Mouse (Mus musculus) liver, postnatal 0 days (tissue): ENCODE data around the gene Mapk7. TPM values are rescaled to one million over a fixed set of nuclear protein-coding genes. Genes with fewer than 3 reads are reported as not detected.

Experiments
- ATAC-seq: fragments of 200-750 bp; cut with Nextera tagmentation; 2 replicates; pipeline ENCODE4 v1.8.0; 2017; ENCODE audit warnings: mild to moderate bottlenecking, moderate library complexity
- DNase-seq: peaks from one replicate; pipeline ENCODE4 v3.0.0-alpha.2; 2016
- H3K27ac ChIP-seq: fragments of 300-500 bp; sonication (generic); 2 replicates; pipeline ENCODE4 v1.5.1; 2014; ENCODE audit warnings: antibody characterized with exemption, moderate library complexity, mild to moderate bottlenecking, low read depth
- H3K27me3 ChIP-seq: fragments of 300-500 bp; sonication (generic); 2 replicates; pipeline ENCODE4 v1.6.1; 2014; ENCODE audit warnings: low read length, control low read depth, mixed read lengths; ENCODE audit not compliant: insufficient read depth
- H3K36me3 ChIP-seq: fragments of 300-500 bp; sonication (generic); replicated peaks from 2 replicates; pipeline ENCODE4 v1.6.1; 2014; ENCODE audit warnings: mild to moderate bottlenecking, control low read depth, low read length, moderate library complexity, mixed read lengths; ENCODE audit not compliant: insufficient read depth
- H3K4me1 ChIP-seq: fragments of 300-500 bp; sonication (generic); 2 replicates; pipeline ENCODE4 v1.6.1; 2014; ENCODE audit warnings: antibody characterized with exemption, mild to moderate bottlenecking, control low read depth; ENCODE audit not compliant: insufficient read depth
- H3K4me2 ChIP-seq: fragments of 300-500 bp; sonication (generic); 2 replicates; pipeline ENCODE4 v1.6.1; 2014; ENCODE audit warnings: low read depth, mild to moderate bottlenecking, low read length, moderate library complexity, mixed read lengths
- H3K4me3 ChIP-seq: fragments of 300-500 bp; sonication (generic); 2 replicates; pipeline ENCODE4 v1.5.1; 2014; ENCODE audit warnings: low read depth, low read length
- H3K9ac ChIP-seq: fragments of 300-500 bp; sonication (generic); replicated peaks from 2 replicates; pipeline ENCODE4 v1.6.1; 2014; ENCODE audit warnings: mild to moderate bottlenecking, moderate library complexity
- H3K9me3 ChIP-seq: fragments of 300-500 bp; sonication (generic); 2 replicates; pipeline ENCODE4 v1.6.1; 2016; ENCODE audit warnings: mild to moderate bottlenecking, control low read depth, low read length, mixed read lengths
- CTCF ChIP-seq: sonication (generic); IDR thresholded peaks from 2 replicates; pipeline ENCODE4 v1.5.1; 2016; ENCODE audit warnings: antibody characterized with exemption, low read depth
- EP300 ChIP-seq: IDR thresholded peaks from 2 replicates; pipeline ENCODE4 v1.6.1; 2016; ENCODE audit warnings: antibody characterized with exemption, low read depth, mild to moderate bottlenecking
- WGBS: fragments of 180-500 bp; shearing (Covaris S2); extraction: QIAGEN DNeasy Blood & Tissue Kit; methylation state at CpG from one replicate; pipeline ENCODE4 v1.1.7; 2014; ENCODE audit not compliant: insufficient replicate concordance; 5-methylcytosine and 5-hydroxymethylcytosine counted together
- polyA plus RNA-seq: library from polyadenylated mRNA; unstranded; fragments of >200 nt; fragmentation: Nextera tagmentation; extraction: Ambion mirVana; gene quantifications from 2 replicates; pipeline ENCODE4 v1.2.1, GENCODE M21; 2015

Mapk7 gene
- polyA plus RNA-seq, 1 experiment from 2014 or later = 5.6 TPM

DNA sequence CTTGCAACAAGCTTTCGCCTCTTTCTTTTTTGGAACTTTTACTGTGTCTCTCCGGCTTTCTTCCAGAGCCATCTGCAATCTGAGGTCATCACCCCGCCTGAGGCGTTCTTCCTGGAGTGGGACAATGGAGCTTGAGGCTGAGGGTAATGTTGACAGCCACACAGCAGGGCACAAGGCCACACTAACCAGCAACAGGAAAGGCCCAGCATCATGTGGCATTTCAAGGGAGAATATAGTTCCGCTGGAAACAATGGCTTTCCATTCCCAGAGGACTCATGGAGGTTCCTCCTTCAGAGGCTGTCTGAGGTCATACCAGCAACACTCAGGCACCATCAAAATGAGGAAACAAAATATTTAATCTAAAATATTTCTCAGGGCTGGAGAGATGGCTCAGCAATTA is 39.4 kb upstream of the Mapk7 start:
- no peak overlapping the region for H3K4me2 ChIP-seq
- H3K9ac ChIP-seq = no peak overlapping the region
- no peak overlapping the region for H3K27ac ChIP-seq
- H3K36me3 ChIP-seq = no peaks in the 10 kb centered on the region
- no peaks in the 10 kb centered on the region for H3K4me1 ChIP-seq
- ATAC-seq (peak; percentile 32), DNase-seq (no peak)
- 0 out of 2 replicates have a peak, but pooled peaks have one; percentile 12 for TF ChIP-seq EP300
- no peak for TF ChIP-seq CTCF
- H3K27me3 ChIP-seq = no peaks in the 10 kb centered on the region
- 60% methylated on average over 5 of the region's 5 CpGs for WGBS
- H3K4me3 ChIP-seq = no peak overlapping the region
- H3K9me3 ChIP-seq = no peaks in the 10 kb centered on the region

DNA sequence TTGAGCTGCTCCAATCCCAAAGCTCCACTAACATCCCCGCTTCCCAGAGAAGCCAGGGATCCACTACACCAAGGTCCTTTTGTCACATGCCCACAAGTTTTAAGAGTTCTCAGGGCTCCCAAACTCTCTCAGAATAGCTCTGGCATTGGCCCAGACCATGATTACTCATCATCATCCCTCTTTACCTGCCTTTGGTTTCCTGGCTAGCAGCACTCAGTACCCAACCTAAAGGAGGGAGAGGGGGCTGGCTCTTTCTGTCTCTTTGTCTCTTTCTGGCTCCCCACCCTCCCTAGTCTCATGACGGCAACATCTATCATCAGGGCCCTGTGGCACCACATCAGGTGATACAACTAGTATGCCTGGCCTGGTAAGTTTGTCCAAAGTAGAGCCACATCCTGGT is 38.6 kb upstream of the Mapk7 start:
- H3K9ac ChIP-seq = no peak overlapping the region
- no peak for ATAC-seq
- H3K4me1 ChIP-seq = no peaks in the 10 kb centered on the region
- no peak overlapping the region for H3K4me3 ChIP-seq
- H3K27ac ChIP-seq = no peak overlapping the region
- DNase-seq = no peak
- H3K27me3 ChIP-seq = no peaks in the 10 kb centered on the region
- H3K9me3 ChIP-seq = no peaks in the 10 kb centered on the region
- TF ChIP-seq EP300 = no peak
- no peak for TF ChIP-seq CTCF
- H3K36me3 ChIP-seq = no peaks in the 10 kb centered on the region
- no peak overlapping the region for H3K4me2 ChIP-seq
- 74% methylated on average over 2 of the region's 2 CpGs for WGBS

DNA sequence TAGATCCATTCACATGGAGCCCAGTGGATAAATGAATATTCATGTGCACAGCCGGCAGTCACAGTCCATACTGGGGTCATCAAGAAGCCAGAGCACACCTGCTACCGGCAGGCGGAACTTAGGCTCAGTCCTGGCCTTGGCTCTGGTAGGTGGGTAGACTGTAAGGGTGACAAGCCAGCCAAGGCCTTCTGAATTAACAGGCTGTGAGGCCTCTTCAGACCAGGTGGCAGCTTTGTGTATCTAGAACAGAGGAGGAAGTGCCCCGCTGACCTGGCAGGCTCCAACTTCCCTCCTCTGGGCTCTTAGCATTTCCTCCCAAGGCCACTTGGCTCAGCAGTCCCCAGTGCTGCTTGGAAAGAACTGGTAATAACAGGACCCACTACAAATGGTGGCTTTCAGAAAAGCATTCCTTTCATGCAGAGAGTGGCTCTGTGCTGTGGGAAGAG is 35.1 kb upstream of the Mapk7 start:
- no peaks in the 10 kb centered on the region for H3K36me3 ChIP-seq
- ATAC-seq = no peak; the same call in 1 of the 2 replicates

GRCm38 (mm10) chr11:61526872-61527271 is 32.7 kb upstream of the Mapk7 start:
- Histone ChIP-seq H3K4me2 (no peak overlapping the region), H3K36me3 (no peaks in the 10 kb centered on the region), H3K4me3 (no peak overlapping the region), H3K27me3 (no peaks in the 10 kb centered on the region), H3K4me1 (no peaks in the 10 kb centered on the region), H3K27ac (no peak overlapping the region), H3K9ac (no peak overlapping the region), H3K9me3 (no peaks in the 10 kb centered on the region)
- no peak for DNase-seq
- peak; percentile 23; the same call in 1 of the 2 replicates for ATAC-seq
- 70% methylated on average over 1 of the region's 1 CpGs for WGBS
- TF ChIP-seq EP300 (no peak), CTCF (no peak)

More for the DNA sequence above, 35.1 kb upstream of the Mapk7 start:
- no peak for TF ChIP-seq EP300
- no peak for TF ChIP-seq CTCF
- H3K4me3 ChIP-seq = no peak overlapping the region
- no peaks in the 10 kb centered on the region for H3K27me3 ChIP-seq
- H3K4me1 ChIP-seq = no peaks in the 10 kb centered on the region
- no peak for DNase-seq
- peak overlapping the region; percentile 45; the same call in 1 of the 2 replicates for H3K27ac ChIP-seq
- H3K9ac ChIP-seq = no peak overlapping the region
- H3K9me3 ChIP-seq = no peaks in the 10 kb centered on the region
- 45% methylated on average over 4 of the region's 4 CpGs for whole genome bisulfite sequencing
- no peak overlapping the region for H3K4me2 ChIP-seq

DNA sequence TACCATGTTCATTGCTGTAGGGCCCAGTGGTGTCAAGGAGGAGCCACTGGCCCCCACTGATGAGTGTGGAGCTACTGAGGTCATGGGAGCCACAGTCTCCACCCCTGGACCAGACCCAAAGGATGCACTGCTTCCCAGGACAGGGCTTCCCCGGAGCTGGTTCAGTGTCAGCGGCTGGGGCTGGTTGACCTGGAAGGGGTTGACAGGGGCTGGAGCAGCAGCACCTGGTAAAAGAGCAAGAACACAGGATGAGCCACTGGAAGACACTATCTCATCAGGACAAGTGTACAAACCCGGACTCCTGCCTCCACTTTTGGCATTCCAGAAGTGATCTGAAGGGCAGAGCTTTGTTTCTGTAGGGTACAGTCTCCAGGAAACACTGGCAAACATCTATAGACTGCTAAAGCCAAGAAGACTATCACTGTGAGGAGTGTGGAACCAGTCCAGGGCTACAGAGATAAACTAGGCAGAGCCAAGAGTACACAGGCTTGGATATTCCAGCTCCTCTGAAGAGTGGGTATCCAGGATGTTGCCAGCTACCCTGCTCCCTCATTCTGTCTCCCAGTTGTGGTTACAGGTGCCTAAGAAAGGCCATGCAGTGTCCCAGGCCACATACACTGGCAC is 25.4 kb upstream of the Mapk7 start:
- H3K4me3 ChIP-seq = no peak overlapping the region
- ATAC-seq (no peak), DNase-seq (no peak)
- no peak for TF ChIP-seq CTCF
- TF ChIP-seq EP300 = no peak
- WGBS = 69% methylated on average over 3 of the region's 3 CpGs
- no peak overlapping the region for H3K27ac ChIP-seq
- no peak overlapping the region for H3K4me2 ChIP-seq
- no peaks in the 10 kb centered on the region for H3K27me3 ChIP-seq
- H3K9ac ChIP-seq = no peak overlapping the region
- H3K36me3 ChIP-seq = no peaks in the 10 kb centered on the region; the same call in 1 of the 2 replicates
- no peaks in the 10 kb centered on the region for H3K4me1 ChIP-seq
- H3K9me3 ChIP-seq = no peaks in the 10 kb centered on the region

- Histone ChIP-seq H3K27me3 (no peaks in the 10 kb centered on the region), H3K36me3 (no peaks in the 10 kb centered on the region; the same call in 1 of the 2 replicates), H3K27ac (no peak overlapping the region), H3K4me2 (no peak overlapping the region), H3K4me1 (no peaks in the 10 kb centered on the region), H3K4me3 (no peak overlapping the region), H3K9me3 (no peaks in the 10 kb centered on the region), H3K9ac (no peak overlapping the region)
- TF ChIP-seq EP300 (no peak), CTCF (no peak)
- WGBS = 82% methylated on average over 3 of the region's 3 CpGs
- DNase-seq = no peak
- no peak for ATAC-seq
These were observed 24.7 kb upstream of the Mapk7 start for GRCm38 (mm10) chr11:61518871-61519270.

DNA sequence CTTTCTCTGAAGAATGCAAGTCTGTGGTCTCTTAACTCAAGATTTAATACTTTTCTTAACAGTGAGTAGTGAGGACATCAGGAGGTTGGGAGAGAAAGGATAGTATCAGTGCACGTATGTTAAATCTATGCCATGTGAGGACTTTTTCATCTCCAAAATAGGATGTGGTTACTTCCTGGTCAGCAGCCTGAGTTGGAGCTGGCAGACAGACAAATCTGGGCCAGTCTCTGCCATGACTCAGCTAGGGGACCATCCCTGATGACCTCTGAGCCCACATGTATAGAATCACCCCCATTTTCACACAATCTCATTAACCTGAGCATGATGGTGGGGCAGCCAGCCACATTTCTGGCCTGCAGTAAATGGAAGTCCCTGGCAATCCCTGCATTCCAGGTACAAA is 23.8 kb upstream of the Mapk7 start:
- TF ChIP-seq CTCF (no peak), EP300 (no peak)

More for the DNA sequence above, 23.8 kb upstream of the Mapk7 start:
- no peaks in the 10 kb centered on the region for H3K4me1 ChIP-seq
- DNase-seq = no peak
- no peaks in the 10 kb centered on the region; the same call in 1 of the 2 replicates for H3K36me3 ChIP-seq
- no peak overlapping the region for H3K9ac ChIP-seq
- H3K4me2 ChIP-seq = no peak overlapping the region
- H3K27ac ChIP-seq = no peak overlapping the region
- H3K4me3 ChIP-seq = no peak overlapping the region
- WGBS = 42% methylated on average over 1 of the region's 1 CpGs
- no peaks in the 10 kb centered on the region for H3K27me3 ChIP-seq
- H3K9me3 ChIP-seq = no peaks in the 10 kb centered on the region
- ATAC-seq = no peak
